Comparison of ENCODE assay signal across 9 mouse cellular contexts in the genomic region with DNA sequence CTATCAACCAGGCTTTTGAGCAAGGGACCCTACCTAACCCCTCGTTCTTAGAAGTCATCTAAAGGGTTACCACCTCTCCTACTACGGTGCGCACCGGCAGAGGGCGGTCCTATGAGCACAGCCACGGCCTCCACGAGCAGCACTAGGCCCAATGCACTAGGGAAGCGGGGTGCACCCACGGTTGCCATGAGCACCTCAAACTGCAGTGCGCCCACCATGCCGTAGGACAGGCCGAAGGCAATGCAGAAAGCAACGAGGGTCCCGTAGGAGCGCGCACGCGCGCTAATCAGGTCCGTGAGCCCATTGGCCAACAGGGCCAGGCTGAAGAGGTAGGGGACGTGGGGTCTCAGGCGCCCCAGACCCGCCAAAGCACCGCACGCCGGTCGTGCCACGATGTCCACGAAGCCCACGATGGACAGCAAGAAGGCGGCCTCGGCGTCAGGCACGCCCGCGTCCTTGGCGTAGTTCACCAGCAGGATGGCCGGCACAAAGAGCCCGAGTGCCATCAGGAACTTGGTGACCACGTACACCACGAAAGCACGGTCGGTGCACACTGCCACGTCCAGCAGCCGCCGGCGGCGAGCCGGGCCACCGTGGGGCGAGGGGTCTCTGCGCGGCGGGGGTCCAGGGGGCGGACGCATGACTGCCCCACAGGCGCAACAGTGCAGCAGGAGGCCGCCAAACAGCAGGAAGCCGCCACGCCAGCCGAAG. TPM values are rescaled to one million over a fixed set of nuclear protein-coding genes. Genes with fewer than 3 reads are reported as not detected.
DNase-seq lines count a peak whose midpoint lies in the region; ATAC-seq and TF ChIP-seq lines count a peak whose summit lies in the region.
"Had no signal": no experiment of that assay in that cellular context is flagged by ENCODE, and none has a peak within 500 bp of the region (broad histone marks: within the 10 kb centered on the region; RNA-seq: fewer than 3 reads in every experiment).

No protein-coding gene starts in this region.

- H3K36me3 ChIP-seq in heart, embryonic 14.5 days (ENCODE audit: control insufficient read depth, insufficient read depth, low read length) = peaks cover 17% of the 10 kb centered on the region
- peaks cover 20% of the 10 kb centered on the region for H3K36me3 ChIP-seq in embryonic facial prominence, embryonic 12.5 days
- H3K36me3 ChIP-seq in hindbrain, postnatal 0 days (ENCODE audit: insufficient read depth, low read length) = peaks cover 15% of the 10 kb centered on the region
- H3K36me3 ChIP-seq in midbrain, embryonic 12.5 days = peaks cover 18% of the 10 kb centered on the region

- no peak overlapping the region for H3K27ac ChIP-seq in heart, embryonic 14.5 days (replicated peaks in 1 of 2; ENCODE audit: control insufficient read depth in 1 of 2, insufficient read depth in 1 of 2, low read depth in 2 of 2, low read length in 2 of 2)
- no peak overlapping the region for H3K27ac ChIP-seq in embryonic facial prominence, embryonic 12.5 days
- no peak overlapping the region for H3K27ac ChIP-seq in hindbrain, postnatal 0 days
- H3K27ac ChIP-seq in midbrain, embryonic 12.5 days (replicated peaks) = no peak overlapping the region

- no peak for DNase-seq in heart, adult 9 months (ENCODE audit: low spot score in 2 of 2)
- peak; percentile 63 for DNase-seq in ES-CJ7 (ENCODE audit: low read depth, low spot score)
- DNase-seq in hindbrain, postnatal 0 days (ENCODE audit: low spot score) = peak; percentile 52
- no peak for DNase-seq in adipocyte (ENCODE audit: low spot score)

- peak overlapping the region; percentile 43 to 45 for H3K4me3 ChIP-seq in heart, embryonic 14.5 days (ENCODE audit: control insufficient read depth in 1 of 2, insufficient read depth in 1 of 2, low read depth in 1 of 2, low read length in 2 of 2)
- H3K4me3 ChIP-seq in embryonic facial prominence, embryonic 12.5 days = peak overlapping the region; percentile 37
- peak overlapping the region; percentile 30 for H3K4me3 ChIP-seq in hindbrain, postnatal 0 days (ENCODE audit: low read length)
- peak overlapping the region; percentile 37 for H3K4me3 ChIP-seq in midbrain, embryonic 12.5 days

- no peaks in the 10 kb centered on the region for H3K9me3 ChIP-seq in heart, embryonic 14.5 days (ENCODE audit: control insufficient read depth, low read length)
- no peaks in the 10 kb centered on the region for H3K9me3 ChIP-seq in embryonic facial prominence, embryonic 12.5 days
- H3K9me3 ChIP-seq in hindbrain, postnatal 0 days (ENCODE audit: low read length) = no peaks in the 10 kb centered on the region
- no peaks in the 10 kb centered on the region for H3K9me3 ChIP-seq in midbrain, embryonic 12.5 days

- peak overlapping the region; percentile 90 for H3K4me2 ChIP-seq in heart, embryonic 14.5 days (ENCODE audit: low read length)
- H3K4me2 ChIP-seq in embryonic facial prominence, embryonic 12.5 days (replicated peaks) = peak overlapping the region; percentile 73
- H3K4me2 ChIP-seq in hindbrain, postnatal 0 days (ENCODE audit: low read depth, low read length) = peak overlapping the region; percentile 60
- peak overlapping the region; percentile 60 for H3K4me2 ChIP-seq in midbrain, embryonic 12.5 days (replicated peaks)

- peaks cover 9 to 17% of the 10 kb centered on the region in 2 experiments for H3K4me1 ChIP-seq in heart, embryonic 14.5 days (ENCODE audit: control insufficient read depth in 2 of 2, insufficient read depth in 2 of 2, low read length in 2 of 2)
- H3K4me1 ChIP-seq in embryonic facial prominence, embryonic 12.5 days = peaks cover 20% of the 10 kb centered on the region
- 0 out of 2 replicates have a peak, but pooled peaks cover 7% of the 10 kb centered on the region for H3K4me1 ChIP-seq in hindbrain, postnatal 0 days (ENCODE audit: insufficient read depth, low read length)
- peaks cover 9% of the 10 kb centered on the region for H3K4me1 ChIP-seq in midbrain, embryonic 12.5 days

- peak; percentile 61 for TF ChIP-seq CTCF in hindbrain, postnatal 0 days (IDR thresholded peaks at IDR 0.05; ENCODE audit: low read depth)

- peak overlapping the region; percentile 80 for H3K9ac ChIP-seq in heart, embryonic 14.5 days (ENCODE audit: low read length)
- peak overlapping the region; percentile 66 for H3K9ac ChIP-seq in embryonic facial prominence, embryonic 12.5 days
- peak overlapping the region; percentile 46 for H3K9ac ChIP-seq in hindbrain, postnatal 0 days (replicated peaks; ENCODE audit: low read length)
- H3K9ac ChIP-seq in midbrain, embryonic 12.5 days (replicated peaks) = peak overlapping the region; percentile 54

- WGBS in heart, embryonic 14.5 days = 2% methylated on average over 61 of the region's 61 CpGs
- WGBS in embryonic facial prominence, embryonic 12.5 days = 4% methylated on average over 57 of the region's 61 CpGs
- 2% methylated on average over 55 of the region's 61 CpGs for WGBS in hindbrain, postnatal 0 days
- 3% methylated on average over 61 of the region's 61 CpGs for WGBS in midbrain, embryonic 12.5 days

- ATAC-seq in heart, embryonic 14.5 days (ENCODE audit: insufficient number of reproducible peaks, insufficient read depth, low FRiP score, low read depth) = no peak; the same call in 1 of the 2 replicates
- 0 out of 2 replicates have a peak, but pooled peaks have one; percentile 41 for ATAC-seq in embryonic facial prominence, embryonic 12.5 days (ENCODE audit: insufficient number of reproducible peaks, insufficient read depth, low FRiP score, low TSS enrichment)
- ATAC-seq in hindbrain, postnatal 0 days = peak; percentile 60
- ATAC-seq in midbrain, embryonic 12.5 days (ENCODE audit: low FRiP score, low read depth) = peak; percentile 61
- ATAC-seq in inflammation-experienced regulatory T-cells, adult 6 months = no peak
- ATAC-seq: Patski had no signal

- H3K27me3 ChIP-seq in heart, embryonic 14.5 days (ENCODE audit: control insufficient read depth, insufficient read depth, low read length) = peaks cover 18% of the 10 kb centered on the region
- peaks cover 44% of the 10 kb centered on the region for H3K27me3 ChIP-seq in embryonic facial prominence, embryonic 12.5 days
- no peaks in the 10 kb centered on the region for H3K27me3 ChIP-seq in hindbrain, postnatal 0 days (ENCODE audit: insufficient read depth, low read length)
- peaks cover 63% of the 10 kb centered on the region for H3K27me3 ChIP-seq in midbrain, embryonic 12.5 days
- H3K27me3 ChIP-seq: Patski had no signal

RNA-seq across cellular contexts. Expression of gene Slc16a8, which starts 2.6 kb away (rescaled TPM):
- polyA plus RNA-seq in heart, embryonic 14.5 days (2014; fragmentation: Nextera tagmentation; extraction: Ambion mirVana) = 0.28 and 0.75 TPM in 2 replicates
- 0.25 and 0.50 TPM in 2 replicates for polyA plus RNA-seq in embryonic facial prominence, embryonic 12.5 days (2016; fragmentation: Nextera tagmentation; extraction: Ambion mirVana)
- total RNA-seq in hindbrain, postnatal 0 days (2014; rRNA removed) = 1.0 and 2.0 TPM in 2 replicates
- 3.1 and 3.7 TPM in 2 replicates for polyA plus RNA-seq in hindbrain, postnatal 0 days (2015; fragmentation: Nextera tagmentation; extraction: Ambion mirVana)
- polyA plus RNA-seq in midbrain, embryonic 12.5 days (2016; fragmentation: Nextera tagmentation; extraction: Ambion mirVana) = 0.24 and 0.50 TPM in 2 replicates
- not detected for polyA plus RNA-seq in inflammation-experienced regulatory T-cells, adult 6 months (2017; shearing (Covaris generic))

RNA-seq across cellular contexts. Expression of gene Gm49486, which starts 22.7 kb away (rescaled TPM):
- polyA plus RNA-seq in heart, embryonic 14.5 days (2014; fragmentation: Nextera tagmentation; extraction: Ambion mirVana) = 0.63 and 0.84 TPM in 2 replicates
- 0.78 and 0.90 TPM in 2 replicates for polyA plus RNA-seq in embryonic facial prominence, embryonic 12.5 days (2016; fragmentation: Nextera tagmentation; extraction: Ambion mirVana)
- 0.61 and 1.7 TPM in 2 replicates for total RNA-seq in hindbrain, postnatal 0 days (2014; rRNA removed)
- polyA plus RNA-seq in hindbrain, postnatal 0 days (2015; fragmentation: Nextera tagmentation; extraction: Ambion mirVana) = 1.5 and 2.1 TPM in 2 replicates
- polyA plus RNA-seq in midbrain, embryonic 12.5 days (2016; fragmentation: Nextera tagmentation; extraction: Ambion mirVana) = 0.72 and 0.80 TPM in 2 replicates
- polyA plus RNA-seq in inflammation-experienced regulatory T-cells, adult 6 months (2017; shearing (Covaris generic)) = not detected

RNA-seq across cellular contexts. Expression of gene Pick1, which starts 23.0 kb away (rescaled TPM):
- 19.2 and 24.5 TPM in 2 replicates for polyA plus RNA-seq in heart, embryonic 14.5 days (2014; fragmentation: Nextera tagmentation; extraction: Ambion mirVana)
- 60.2 and 60.7 TPM in 2 replicates for polyA plus RNA-seq in embryonic facial prominence, embryonic 12.5 days (2016; fragmentation: Nextera tagmentation; extraction: Ambion mirVana)
- total RNA-seq in hindbrain, postnatal 0 days (2014; rRNA removed) = 59.4 and 68.0 TPM in 2 replicates
- polyA plus RNA-seq in hindbrain, postnatal 0 days (2015; fragmentation: Nextera tagmentation; extraction: Ambion mirVana) = 67.7 and 70.0 TPM in 2 replicates
- polyA plus RNA-seq in midbrain, embryonic 12.5 days (2016; fragmentation: Nextera tagmentation; extraction: Ambion mirVana) = 60.5 and 67.8 TPM in 2 replicates
- 1 to 10 TPM; 6.6 to 8.4 (median 8.3) TPM for polyA plus RNA-seq in inflammation-experienced regulatory T-cells, adult 6 months (2017; shearing (Covaris generic))

RNA-seq across cellular contexts. Expression of gene Baiap2l2, which starts 33.4 kb away (rescaled TPM):
- 9.1 and 13.9 TPM in 2 replicates for polyA plus RNA-seq in heart, embryonic 14.5 days (2014; fragmentation: Nextera tagmentation; extraction: Ambion mirVana)
- polyA plus RNA-seq in embryonic facial prominence, embryonic 12.5 days (2016; fragmentation: Nextera tagmentation; extraction: Ambion mirVana) = 10.1 and 10.7 TPM in 2 replicates
- total RNA-seq in hindbrain, postnatal 0 days (2014; rRNA removed) = 1.7 and 2.3 TPM in 2 replicates
- polyA plus RNA-seq in hindbrain, postnatal 0 days (2015; fragmentation: Nextera tagmentation; extraction: Ambion mirVana) = 6.5 and 6.8 TPM in 2 replicates
- polyA plus RNA-seq in midbrain, embryonic 12.5 days (2016; fragmentation: Nextera tagmentation; extraction: Ambion mirVana) = 0.72 and 2.4 TPM in 2 replicates
- polyA plus RNA-seq in inflammation-experienced regulatory T-cells, adult 6 months (2017; shearing (Covaris generic)) = 1 to 10 TPM in 1 of 3 experiments, under 1 TPM in 1, not detected in 1; 0.21 to 1.6 TPM

Comparison
In these comparisons a context has a peak if more than half of its experiments do, and no peak if none do; other contexts are left out.
1. ATAC-seq: peak in embryonic facial prominence, embryonic 12.5 days (single experiment), hindbrain, postnatal 0 days (single experiment) and midbrain, embryonic 12.5 days (single experiment); none in heart, embryonic 14.5 days (single experiment) and inflammation-experienced regulatory T-cells, adult 6 months (single experiment).
2. DNase-seq: peak in ES-CJ7 (single experiment) and hindbrain, postnatal 0 days (single experiment); none in heart, adult 9 months (0 of 2) and adipocyte (single experiment).
3. Peak in every context shown above with its lines, with median percentiles within 50 percentile points of each other: H3K4me2 ChIP-seq, H3K4me3 ChIP-seq and H3K9ac ChIP-seq.